Mouse (Mus musculus) testis, postnatal 14 days (tissue): Measurements from ENCODE around the gene Gm5591.
"Not testable (repeated sequence)": the region's sequence is repeated elsewhere in the genome, so short reads cannot be mapped to it uniquely, and the experiment has no call there.

ENCODE experiments used
- DNase-seq: peaks from one replicate; pipeline ENCODE4 v3.0.0; 2021; ENCODE audit warnings: low spot score

Gene Gm5591

GRCm38 (mm10) chr7:38528093-38528492 is at the start of gene Gm5591:
Gene Gm5591, minus strand, starts transcription at chr7:38528193.
- DNase-seq: not testable (repeated sequence)

GRCm38 (mm10) chr7:38488468-38488867 is 39.5 kb downstream of the Gm5591 start:
- DNase-seq: not testable (repeated sequence)
